Mouse (Mus musculus) cerebellum, adult 2 months (tissue): Measurements from ENCODE around the gene Serpina3k.
"Not testable (repeated sequence)": the region's sequence is repeated elsewhere in the genome, so short reads cannot be mapped to it uniquely, and the experiment has no call there.

ENCODE experiments used
- CTCF ChIP-seq: fragments of 200-500 bp; IDR thresholded peaks from 2 replicates; pipeline ENCODE4 v1.5.1; 2011; ENCODE audit warnings: low read depth, mild to moderate bottlenecking, control low read depth, low read length, moderate library complexity, borderline replicate concordance; ENCODE audit not compliant: insufficient read depth
- POLR2A ChIP-seq: fragments of 200-500 bp; IDR thresholded peaks from 2 replicates; pipeline ENCODE4 v1.6.1; 2011; ENCODE audit warnings: low read length, control low read depth, borderline replicate concordance; ENCODE audit not compliant: insufficient read depth

- TF ChIP-seq CTCF, POLR2A: not testable (repeated sequence)
Measured at GRCm38 (mm10) chr12:104386878-104387277, 48.6 kb downstream of the Serpina3k start.
